Mouse (Mus musculus): ENCODE measurements around the gene Slc43a2.

The Slc43a2 gene

GRCm38 (mm10) chr11:75530325-75530724 lies 1.2 kb upstream of the Slc43a2 start:
- DNase-seq: peak; percentile 87 to 96

GRCm38 (mm10) chr11:75530845-75531373 lies 585 bp upstream of the Slc43a2 start:
- no peak for DNase-seq

- peak in 1 of 2 experiments; percentile 38 for DNase-seq
Measured at GRCm38 (mm10) chr11:75532340-75533277, 1.1 kb downstream of the Slc43a2 start.

GRCm38 (mm10) chr11:75533314-75534015 lies 2.0 kb downstream of the Slc43a2 start:
- peak in 1 of 2 experiments; percentile 7 for DNase-seq

- peak; percentile 67 to 82 for DNase-seq
Measured at GRCm38 (mm10) chr11:75534286-75535033, 3.0 kb downstream of the Slc43a2 start.

GRCm38 (mm10) chr11:75535106-75535795 lies 3.8 kb downstream of the Slc43a2 start:
- DNase-seq: peak; percentile 69 to 79

GRCm38 (mm10) chr11:75536255-75537024 lies 4.9 kb downstream of the Slc43a2 start:
- DNase-seq: no peak

- no peak for DNase-seq
Measured at GRCm38 (mm10) chr11:75537025-75537414, 5.5 kb downstream of the Slc43a2 start.

- DNase-seq: peak in 1 of 2 experiments; percentile 38
Measured at GRCm38 (mm10) chr11:75537491-75538183, 6.1 kb downstream of the Slc43a2 start.

GRCm38 (mm10) chr11:75538184-75538969 lies 6.9 kb downstream of the Slc43a2 start:
- DNase-seq: no peak

GRCm38 (mm10) chr11:75538970-75539299 lies 7.4 kb downstream of the Slc43a2 start:
- no peak for DNase-seq

- no peak for DNase-seq
Measured at GRCm38 (mm10) chr11:75540209-75540608, 8.7 kb downstream of the Slc43a2 start.

GRCm38 (mm10) chr11:75540710-75541581 lies 9.5 kb downstream of the Slc43a2 start:
- DNase-seq: no peak

- no peak for DNase-seq
Measured at GRCm38 (mm10) chr11:75544713-75545112, 13.2 kb downstream of the Slc43a2 start.

- DNase-seq: no peak
Measured at GRCm38 (mm10) chr11:75546057-75546456, 14.6 kb downstream of the Slc43a2 start.

GRCm38 (mm10) chr11:75549658-75550111 lies 18.2 kb downstream of the Slc43a2 start:
- DNase-seq: peak; percentile 54 to 67

GRCm38 (mm10) chr11:75550200-75550946 lies 18.9 kb downstream of the Slc43a2 start:
- no peak for DNase-seq

GRCm38 (mm10) chr11:75551321-75551720 lies 19.8 kb downstream of the Slc43a2 start:
- DNase-seq: peak; percentile 63 to 78
